Mouse (Mus musculus) liver, embryonic 13.5 days (tissue): Measurements from ENCODE around the gene B3galt2. TPM values are rescaled to one million over a fixed set of nuclear protein-coding genes. Genes with fewer than 3 reads are reported as not detected.
"Not testable (repeated sequence)": the region's sequence is repeated elsewhere in the genome, so short reads cannot be mapped to it uniquely, and the experiment has no call there.

Experiments used
- ATAC-seq: fragments of 200-750 bp; cut with Nextera tagmentation; 2 replicates; pipeline ENCODE4 v1.8.0; 2017; ENCODE audit warnings: low read depth, mild to moderate bottlenecking, moderate number of reproducible peaks, moderate library complexity
- DNase-seq: peaks from one replicate; pipeline ENCODE4 v3.0.0; 2022
- H3K27ac ChIP-seq: fragments of 300-500 bp; sonication (generic); 2 replicates; pipeline ENCODE4 v1.5.1; 2015; ENCODE audit warnings: moderate library complexity, mild to moderate bottlenecking, inconsistent platforms
- H3K27me3 ChIP-seq: fragments of 300-500 bp; sonication (generic); 2 replicates; pipeline ENCODE4 v1.6.1; 2015; ENCODE audit warnings: mild to moderate bottlenecking, inconsistent platforms
- H3K36me3 ChIP-seq: fragments of 300-500 bp; sonication (generic); 2 replicates; pipeline ENCODE4 v1.6.1; 2015; ENCODE audit warnings: mild to moderate bottlenecking, inconsistent platforms
- H3K4me1 ChIP-seq: fragments of 300-500 bp; sonication (generic); replicated peaks from 2 replicates; pipeline ENCODE4 v1.6.1; 2015; ENCODE audit warnings: inconsistent platforms
- H3K4me2 ChIP-seq: fragments of 300-500 bp; sonication (generic); 2 replicates; pipeline ENCODE4 v1.6.1; 2015; ENCODE audit warnings: inconsistent platforms, mild to moderate bottlenecking, moderate library complexity
- H3K4me3 ChIP-seq: fragments of 300-500 bp; sonication (generic); replicated peaks from 2 replicates; pipeline ENCODE4 v1.5.1; 2015; ENCODE audit warnings: mild to moderate bottlenecking, inconsistent platforms
- H3K9ac ChIP-seq: fragments of 300-500 bp; sonication (generic); 2 replicates; pipeline ENCODE4 v1.6.1; 2015; ENCODE audit warnings: mild to moderate bottlenecking, inconsistent platforms
- H3K9me3 ChIP-seq: fragments of 300-500 bp; sonication (generic); replicated peaks from 2 replicates; pipeline ENCODE4 v1.6.1; 2016; ENCODE audit warnings: inconsistent platforms
- WGBS: fragments of 180-500 bp; shearing (Covaris S2); methylation state at CpG from one replicate; pipeline ENCODE4 v1.1.7; 2015; ENCODE audit not compliant: insufficient replicate concordance; 5-methylcytosine and 5-hydroxymethylcytosine counted together
- polyA plus RNA-seq: library from polyadenylated mRNA; unstranded; fragments of >200 nt; fragmentation: Nextera tagmentation; extraction: Ambion mirVana; gene quantifications from 2 replicates; pipeline ENCODE4 v1.2.1, GENCODE M21; 2015

B3galt2 gene
- polyA plus RNA-seq, 1 experiment from 2014 or later, result 0.09 TPM

- H3K27me3 ChIP-seq, result no peaks in the 10 kb centered on the region
- no peak overlapping the region for H3K4me2 ChIP-seq
- DNase-seq, result no peak
- no peak overlapping the region for H3K27ac ChIP-seq
- no peak overlapping the region for H3K9ac ChIP-seq
- no peak for ATAC-seq
- H3K9me3 ChIP-seq, result no peaks in the 10 kb centered on the region
- H3K36me3 ChIP-seq, result peaks cover 9% of the 10 kb centered on the region; the same call in 1 of the 2 replicates
- 73% methylated on average over 4 of the region's 4 CpGs for WGBS
- 0 out of 2 replicates have a peak, but pooled peaks cover 7% of the 10 kb centered on the region for H3K4me1 ChIP-seq
- H3K4me3 ChIP-seq, result no peak overlapping the region
Measured at GRCm38 (mm10) chr1:143645386-143645785, 4.9 kb downstream of the B3galt2 start.

GRCm38 (mm10) chr1:143646219-143646618, 5.8 kb downstream of the B3galt2 start:
- Histone ChIP-seq H3K4me3 (no peak overlapping the region), H3K36me3 (peaks cover 10% of the 10 kb centered on the region; the same call in 1 of the 2 replicates), H3K9ac (no peak overlapping the region), H3K9me3 (no peaks in the 10 kb centered on the region), H3K27me3 (no peaks in the 10 kb centered on the region), H3K4me1 (no peaks in the 10 kb centered on the region), H3K27ac (no peak overlapping the region), H3K4me2 (no peak overlapping the region)
- 84% methylated on average over 4 of the region's 4 CpGs for WGBS
- DNase-seq (no peak), ATAC-seq (no peak)

- Histone ChIP-seq H3K27ac (no peak overlapping the region), H3K36me3 (peaks cover 10% of the 10 kb centered on the region; the same call in 1 of the 2 replicates), H3K4me3 (no peak overlapping the region), H3K9ac (no peak overlapping the region), H3K4me1 (peaks cover 5% of the 10 kb centered on the region; the same call in 1 of the 2 replicates), H3K4me2 (no peak overlapping the region), H3K9me3 (no peaks in the 10 kb centered on the region), H3K27me3 (no peaks in the 10 kb centered on the region)
- 81% methylated on average over 2 of the region's 2 CpGs for WGBS
- 0 out of 2 replicates have a peak, but pooled peaks have one; percentile 10 for ATAC-seq
- no peak for DNase-seq
Measured at GRCm38 (mm10) chr1:143650317-143650716, 9.9 kb downstream of the B3galt2 start.

GRCm38 (mm10) chr1:143653646-143654045, 13.2 kb downstream of the B3galt2 start:
- Histone ChIP-seq H3K27me3 (no peaks in the 10 kb centered on the region), H3K27ac (no peak overlapping the region), H3K9ac (no peak overlapping the region), H3K4me1 (peaks cover 5% of the 10 kb centered on the region; the same call in 1 of the 2 replicates), H3K4me3 (no peak overlapping the region), H3K9me3 (no peaks in the 10 kb centered on the region), H3K4me2 (no peak overlapping the region), H3K36me3 (peaks cover 6% of the 10 kb centered on the region; the same call in 1 of the 2 replicates)
- DNase-seq, result no peak
- WGBS, result 81% methylated on average over 3 of the region's 3 CpGs
- ATAC-seq, result no peak

GRCm38 (mm10) chr1:143663197-143663596, 22.7 kb downstream of the B3galt2 start:
- WGBS, result 80% methylated on average over 2 of the region's 2 CpGs
- H3K4me2 ChIP-seq, result no peak overlapping the region
- no peak overlapping the region for H3K9ac ChIP-seq
- H3K4me3 ChIP-seq, result no peak overlapping the region
- H3K4me1 ChIP-seq, result no peaks in the 10 kb centered on the region
- ATAC-seq (peak; percentile 36; the same call in 1 of the 2 replicates), DNase-seq (no peak)
- H3K36me3 ChIP-seq, result peaks cover 28% of the 10 kb centered on the region
- H3K9me3 ChIP-seq, result no peaks in the 10 kb centered on the region
- no peak overlapping the region for H3K27ac ChIP-seq
- no peaks in the 10 kb centered on the region for H3K27me3 ChIP-seq

- H3K9ac ChIP-seq, H3K9me3 ChIP-seq, DNase-seq, ATAC-seq, H3K4me1 ChIP-seq, H3K4me3 ChIP-seq, H3K27ac ChIP-seq, H3K27me3 ChIP-seq, H3K4me2 ChIP-seq: not testable (repeated sequence)
- 78% methylated on average over 4 of the region's 4 CpGs for WGBS
- H3K36me3 ChIP-seq, result peaks cover 32% of the 10 kb centered on the region
Measured at GRCm38 (mm10) chr1:143664786-143665185, 24.3 kb downstream of the B3galt2 start.

GRCm38 (mm10) chr1:143675734-143676361, 35.4 kb downstream of the B3galt2 start:
- no peak overlapping the region for H3K9ac ChIP-seq
- WGBS, result 85% methylated on average over 4 of the region's 4 CpGs
- no peak overlapping the region for H3K4me3 ChIP-seq
- H3K9me3 ChIP-seq, result no peaks in the 10 kb centered on the region
- no peaks in the 10 kb centered on the region for H3K4me1 ChIP-seq
- H3K4me2 ChIP-seq, result no peak overlapping the region
- DNase-seq, result no peak
- ATAC-seq, result no peak
- H3K27ac ChIP-seq, result no peak overlapping the region
- peaks cover 36% of the 10 kb centered on the region for H3K36me3 ChIP-seq
- H3K27me3 ChIP-seq, result no peaks in the 10 kb centered on the region

- ATAC-seq, result no peak
- whole genome bisulfite sequencing, result 95% methylated on average over 5 of the region's 5 CpGs
- no peak for DNase-seq
Measured at GRCm38 (mm10) chr1:143681108-143681507, 40.6 kb downstream of the B3galt2 start.

GRCm38 (mm10) chr1:143684849-143685248, 44.4 kb downstream of the B3galt2 start:
- Histone ChIP-seq H3K36me3 (peaks cover 55% of the 10 kb centered on the region), H3K27ac (no peak overlapping the region)
- 84% methylated on average over 3 of the region's 3 CpGs for WGBS

More at GRCm38 (mm10) chr1:143681108-143681507, 40.6 kb downstream of the B3galt2 start:
- Histone ChIP-seq H3K4me3 (no peak overlapping the region), H3K27ac (no peak overlapping the region), H3K4me2 (no peak overlapping the region), H3K27me3 (no peaks in the 10 kb centered on the region), H3K9me3 (no peaks in the 10 kb centered on the region), H3K9ac (no peak overlapping the region), H3K4me1 (no peaks in the 10 kb centered on the region), H3K36me3 (peaks cover 53% of the 10 kb centered on the region)

GRCm38 (mm10) chr1:143701736-143702135, 61.3 kb downstream of the B3galt2 start:
- Histone ChIP-seq H3K36me3 (peaks cover 14% of the 10 kb centered on the region), H3K27me3 (no peaks in the 10 kb centered on the region), H3K4me2 (peak overlapping the region; percentile 90), H3K4me1 (peaks cover 27% of the 10 kb centered on the region), H3K9ac (peak overlapping the region; percentile 94), H3K4me3 (peak overlapping the region; percentile 90), H3K9me3 (no peaks in the 10 kb centered on the region), H3K27ac (peak overlapping the region; percentile 95)
- no peak for ATAC-seq
- WGBS, result under 1% methylated on average over 13 of the region's 13 CpGs
- DNase-seq, result no peak

More at GRCm38 (mm10) chr1:143684849-143685248, 44.4 kb downstream of the B3galt2 start:
- no peaks in the 10 kb centered on the region for H3K27me3 ChIP-seq
- ATAC-seq (no peak), DNase-seq (no peak)
- no peak overlapping the region for H3K4me2 ChIP-seq
- H3K9me3 ChIP-seq, result no peaks in the 10 kb centered on the region
- H3K4me1 ChIP-seq, result no peaks in the 10 kb centered on the region
- H3K9ac ChIP-seq, result no peak overlapping the region
- no peak overlapping the region for H3K4me3 ChIP-seq

GRCm38 (mm10) chr1:143702141-143702740, 61.8 kb downstream of the B3galt2 start:
- WGBS, result under 1% methylated on average over 45 of the region's 48 CpGs
- no peaks in the 10 kb centered on the region for H3K9me3 ChIP-seq
- peak overlapping the region; percentile 94 for H3K9ac ChIP-seq
- peak overlapping the region; percentile 90 for H3K4me2 ChIP-seq
- DNase-seq (no peak), ATAC-seq (peak; percentile 58)
- peak overlapping the region; percentile 95 for H3K27ac ChIP-seq
- H3K4me3 ChIP-seq, result peak overlapping the region; percentile 90
- no peaks in the 10 kb centered on the region for H3K27me3 ChIP-seq
- H3K4me1 ChIP-seq, result peaks cover 27% of the 10 kb centered on the region
- peaks cover 10% of the 10 kb centered on the region for H3K36me3 ChIP-seq
